ENCODE assay signal across 8 mouse cellular contexts in the genomic region with DNA sequence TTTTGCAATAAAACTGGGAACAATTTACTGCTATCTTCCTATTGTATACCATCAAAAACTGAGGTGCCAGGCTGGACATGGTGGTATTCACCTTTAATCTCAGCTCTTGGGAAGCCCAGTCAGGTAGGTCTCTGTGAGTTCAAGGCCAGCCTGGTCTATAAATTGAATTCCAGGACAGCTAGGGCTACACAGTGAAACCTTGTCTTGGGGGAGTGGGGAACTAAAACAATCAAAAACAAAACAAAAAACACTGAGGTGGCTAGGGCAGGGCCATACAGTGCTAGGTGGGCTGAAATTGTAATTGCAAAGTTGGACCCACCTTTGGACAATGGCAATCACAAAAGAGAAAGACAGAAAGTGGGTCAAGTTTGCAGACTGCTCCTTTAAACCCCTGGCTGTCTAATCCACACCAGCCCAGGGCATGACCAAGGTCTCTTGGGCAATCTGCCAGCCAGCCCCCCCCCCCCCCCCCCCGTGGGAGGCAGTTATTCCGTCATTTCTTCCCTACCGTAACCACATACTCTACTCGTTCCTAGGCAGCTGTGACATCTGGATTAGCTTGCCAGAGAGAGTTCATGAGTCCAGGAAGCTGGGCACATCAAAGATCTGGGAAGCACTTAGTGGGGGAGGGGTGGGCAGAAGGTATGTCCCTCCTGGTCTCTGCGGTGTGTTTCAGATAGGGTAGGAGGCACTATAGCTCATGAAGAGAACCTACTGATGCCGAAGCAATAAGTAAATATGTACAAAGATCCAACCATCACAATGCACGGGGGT. TPM values are rescaled to one million over a fixed set of nuclear protein-coding genes. Genes with fewer than 3 reads are reported as not detected.
DNase-seq lines count a peak whose midpoint lies in the region; ATAC-seq lines count a peak whose summit lies in the region.

No protein-coding gene starts in this region.

- H3K4me1 ChIP-seq in midbrain, embryonic 10.5 days: peaks cover 16% of the 10 kb centered on the region
- H3K4me1 ChIP-seq in midbrain, embryonic 15.5 days: peaks cover 2% of the 10 kb centered on the region; the same call in 1 of the 2 replicates
- peaks cover 15% of the 10 kb centered on the region for H3K4me1 ChIP-seq in embryonic facial prominence, embryonic 12.5 days
- H3K4me1 ChIP-seq in liver, embryonic 12.5 days: 0 out of 2 replicates have a peak, but pooled peaks cover 11% of the 10 kb centered on the region

- no peak overlapping the region for H3K4me3 ChIP-seq in midbrain, embryonic 10.5 days
- H3K4me3 ChIP-seq in midbrain, embryonic 15.5 days: no peak overlapping the region
- H3K4me3 ChIP-seq in embryonic facial prominence, embryonic 12.5 days: no peak overlapping the region
- H3K4me3 ChIP-seq in liver, embryonic 12.5 days: no peak overlapping the region

- H3K27me3 ChIP-seq in midbrain, embryonic 10.5 days (ENCODE audit: low read depth, poor library complexity, severe bottlenecking): peaks cover 5% of the 10 kb centered on the region; the same call in 1 of the 2 replicates
- H3K27me3 ChIP-seq in midbrain, embryonic 15.5 days (replicated peaks): no peaks in the 10 kb centered on the region; the same call in 1 of the 2 replicates
- H3K27me3 ChIP-seq in embryonic facial prominence, embryonic 12.5 days: no peaks in the 10 kb centered on the region
- no peaks in the 10 kb centered on the region for H3K27me3 ChIP-seq in liver, embryonic 12.5 days (replicated peaks)

- no peak overlapping the region for H3K4me2 ChIP-seq in midbrain, embryonic 15.5 days
- H3K4me2 ChIP-seq in embryonic facial prominence, embryonic 12.5 days (replicated peaks): peak overlapping the region; percentile 32
- 0 out of 2 replicates have a peak overlapping the region, but pooled peaks have one; percentile 8 for H3K4me2 ChIP-seq in liver, embryonic 12.5 days

- no peaks in the 10 kb centered on the region for H3K36me3 ChIP-seq in midbrain, embryonic 10.5 days
- H3K36me3 ChIP-seq in midbrain, embryonic 15.5 days (replicated peaks): no peaks in the 10 kb centered on the region
- no peaks in the 10 kb centered on the region for H3K36me3 ChIP-seq in embryonic facial prominence, embryonic 12.5 days
- no peaks in the 10 kb centered on the region for H3K36me3 ChIP-seq in liver, embryonic 12.5 days

- ATAC-seq in midbrain, embryonic 15.5 days (replicated peaks): no peak; the same call in 1 of the 2 replicates
- ATAC-seq in embryonic facial prominence, embryonic 12.5 days (ENCODE audit: insufficient number of reproducible peaks, insufficient read depth, low FRiP score, low TSS enrichment): peak; percentile 75
- peak; percentile 64 for ATAC-seq in liver, embryonic 12.5 days
- no peak for ATAC-seq in monocyte, adult 5-6 weeks (replicated peaks; ENCODE audit: insufficient number of reproducible peaks, low FRiP score, low TSS enrichment, poor library complexity, severe bottlenecking)

- WGBS in midbrain, embryonic 10.5 days: 44% methylated on average over 6 of the region's 7 CpGs
- 29% methylated on average over 7 of the region's 7 CpGs for WGBS in midbrain, embryonic 15.5 days
- WGBS in embryonic facial prominence, embryonic 12.5 days: 11% methylated on average over 7 of the region's 7 CpGs
- 16% methylated on average over 7 of the region's 7 CpGs for WGBS in liver, embryonic 12.5 days (ENCODE audit: insufficient replicate concordance)

- DNase-seq in midbrain, embryonic 10.5 days (ENCODE audit: low spot score): peak; percentile 25
- peak; percentile 93 for DNase-seq in hindlimb bud, embryonic 11.5 days (ENCODE audit: extremely low spot score, low read depth, low spot score)
- DNase-seq in spleen, postnatal 36 days (ENCODE audit: low spot score in 2 of 2): no peak
- DNase-seq in thymus, adult 18-20 months: no peak

- no peak overlapping the region for H3K9ac ChIP-seq in midbrain, embryonic 15.5 days
- H3K9ac ChIP-seq in embryonic facial prominence, embryonic 12.5 days: no peak overlapping the region
- no peak overlapping the region for H3K9ac ChIP-seq in liver, embryonic 12.5 days

- no peaks in the 10 kb centered on the region for H3K9me3 ChIP-seq in midbrain, embryonic 10.5 days (replicated peaks)
- no peaks in the 10 kb centered on the region for H3K9me3 ChIP-seq in midbrain, embryonic 15.5 days
- H3K9me3 ChIP-seq in embryonic facial prominence, embryonic 12.5 days: no peaks in the 10 kb centered on the region
- no peaks in the 10 kb centered on the region for H3K9me3 ChIP-seq in liver, embryonic 12.5 days (replicated peaks)

- H3K27ac ChIP-seq in midbrain, embryonic 10.5 days (replicated peaks): no peak overlapping the region
- H3K27ac ChIP-seq in midbrain, embryonic 15.5 days: no peak overlapping the region
- peak overlapping the region; percentile 82 for H3K27ac ChIP-seq in embryonic facial prominence, embryonic 12.5 days
- H3K27ac ChIP-seq in liver, embryonic 12.5 days: 0 out of 2 replicates have a peak overlapping the region, but pooled peaks have one; percentile 45

RNA-seq across cellular contexts. Expression of a gene that starts 12.3 kb away (rescaled TPM):
- 11.9 and 12.0 TPM in 2 replicates for polyA plus RNA-seq in midbrain, embryonic 10.5 days (2016; fragmentation: Nextera tagmentation; extraction: Ambion mirVana)
- 6.0 and 6.8 TPM in 2 replicates for polyA plus RNA-seq in midbrain, embryonic 15.5 days (2015; fragmentation: Nextera tagmentation; extraction: Ambion mirVana)
- polyA plus RNA-seq in embryonic facial prominence, embryonic 12.5 days (2016; fragmentation: Nextera tagmentation; extraction: Ambion mirVana): 36.5 and 37.5 TPM in 2 replicates
- 6.7 and 6.8 TPM in 2 replicates for polyA plus RNA-seq in liver, embryonic 12.5 days (2016; fragmentation: Nextera tagmentation; extraction: Ambion mirVana)
- 4.3 to 14.2 TPM (median 6.8 TPM) in 3 replicates for total RNA-seq in monocyte, adult 5-6 weeks (2017)

Comparison
In these comparisons a context has a peak if more than half of its experiments do, and no peak if none do; other contexts are left out.
1. DNase-seq: peak in midbrain, embryonic 10.5 days (single experiment) and hindlimb bud, embryonic 11.5 days (single experiment); none in spleen, postnatal 36 days (0 of 2) and thymus, adult 18-20 months (0 of 2).
2. H3K27ac ChIP-seq: peak in embryonic facial prominence, embryonic 12.5 days (single experiment) and liver, embryonic 12.5 days (single experiment); none in midbrain, embryonic 10.5 days (single experiment) and midbrain, embryonic 15.5 days (single experiment).
3. ATAC-seq: peak in embryonic facial prominence, embryonic 12.5 days (single experiment) and liver, embryonic 12.5 days (single experiment); none in midbrain, embryonic 15.5 days (single experiment) and monocyte, adult 5-6 weeks (single experiment).